Mouse (Mus musculus) adipocyte (in vitro differentiated cells): ENCODE data around the gene Copz2.
"Not testable (repeated sequence)": the region's sequence is repeated elsewhere in the genome, so short reads cannot be mapped to it uniquely, and the experiment has no call there.

Experiments
- DNase-seq: peaks from one replicate; pipeline ENCODE4 v3.0.0-alpha.2; 2016; ENCODE audit warnings: low spot score

The Copz2 gene

GRCm38 (mm10) chr11:96828881-96829280, 20.8 kb upstream of the Copz2 start:
- peak; percentile 68 for DNase-seq

GRCm38 (mm10) chr11:96829403-96829812, 20.3 kb upstream of the Copz2 start:
- peak; percentile 89 for DNase-seq

GRCm38 (mm10) chr11:96829813-96830538, 19.7 kb upstream of the Copz2 start, which contains the start of gene Nfe2l1:
Nfe2l1 (minus strand) TSS chr11:96829968.
- peak; percentile 100 for DNase-seq

GRCm38 (mm10) chr11:96830539-96831216, 19.0 kb upstream of the Copz2 start:
- no peak for DNase-seq

- no peak for DNase-seq
Observed at GRCm38 (mm10) chr11:96831516-96831915, 18.2 kb upstream of the Copz2 start.

- DNase-seq, result no peak
Observed at GRCm38 (mm10) chr11:96832541-96832940, 17.1 kb upstream of the Copz2 start.

GRCm38 (mm10) chr11:96832973-96833372, 16.7 kb upstream of the Copz2 start:
- DNase-seq, result no peak

- DNase-seq, result no peak
Observed at GRCm38 (mm10) chr11:96834127-96834526, 15.5 kb upstream of the Copz2 start.

- peak; percentile 63 for DNase-seq
Observed at GRCm38 (mm10) chr11:96837298-96837697, 12.4 kb upstream of the Copz2 start.

GRCm38 (mm10) chr11:96838341-96838740, 11.3 kb upstream of the Copz2 start:
- DNase-seq, result no peak

GRCm38 (mm10) chr11:96839428-96839827, 10.2 kb upstream of the Copz2 start:
- no peak for DNase-seq

GRCm38 (mm10) chr11:96839877-96840276, 9.8 kb upstream of the Copz2 start:
- DNase-seq, result no peak

GRCm38 (mm10) chr11:96840290-96840689, 9.4 kb upstream of the Copz2 start:
- peak; percentile 21 for DNase-seq

- DNase-seq, result no peak
Observed at GRCm38 (mm10) chr11:96843627-96844026, 6.0 kb upstream of the Copz2 start.

- DNase-seq, result no peak
Observed at GRCm38 (mm10) chr11:96847240-96847639, 2.4 kb upstream of the Copz2 start.

GRCm38 (mm10) chr11:96848694-96849093, 976 bp upstream of the Copz2 start:
- peak; percentile 86 for DNase-seq

GRCm38 (mm10) chr11:96849145-96849544, 525 bp upstream of the Copz2 start:
- not testable (repeated sequence) for DNase-seq

GRCm38 (mm10) chr11:96857446-96857845, 7.8 kb downstream of the Copz2 start:
- no peak for DNase-seq

- DNase-seq, result no peak
Observed at GRCm38 (mm10) chr11:96859635-96860034, 10.0 kb downstream of the Copz2 start.

GRCm38 (mm10) chr11:96860564-96860963, 10.9 kb downstream of the Copz2 start:
- DNase-seq, result peak; percentile 84

GRCm38 (mm10) chr11:96861446-96861845, 11.8 kb downstream of the Copz2 start:
- peak; percentile 78 for DNase-seq

GRCm38 (mm10) chr11:96861878-96862289, 12.2 kb downstream of the Copz2 start:
- peak; percentile 95 for DNase-seq

- no peak for DNase-seq
Observed at GRCm38 (mm10) chr11:96862534-96862933, 12.9 kb downstream of the Copz2 start.
